Mouse (Mus musculus) E14TG2a.4 (cell line): ENCODE data around the gene Adora2b.

Source experiments
- CTCF ChIP-seq: conservative IDR thresholded peaks from 2 replicates; pipeline ENCODE4 v1.5.1; 2014; ENCODE audit warnings: low read length
- NANOG ChIP-seq: IDR thresholded peaks from 2 replicates; pipeline ENCODE4 v1.6.1; 2014; ENCODE audit warnings: borderline replicate concordance, low read length, mixed read lengths
- POU5F1 ChIP-seq: IDR thresholded peaks from 2 replicates; pipeline ENCODE4 v1.6.1; 2014; ENCODE audit warnings: low read length, borderline replicate concordance

- no peak for TF ChIP-seq CTCF
- no peak for TF ChIP-seq POU5F1
- no peak for TF ChIP-seq NANOG
Measured at GRCm38 (mm10) chr11:62223962-62224361, 24.8 kb upstream of the Adora2b start.
